Mouse (Mus musculus): ENCODE results near the gene Cd5l.

DNA sequence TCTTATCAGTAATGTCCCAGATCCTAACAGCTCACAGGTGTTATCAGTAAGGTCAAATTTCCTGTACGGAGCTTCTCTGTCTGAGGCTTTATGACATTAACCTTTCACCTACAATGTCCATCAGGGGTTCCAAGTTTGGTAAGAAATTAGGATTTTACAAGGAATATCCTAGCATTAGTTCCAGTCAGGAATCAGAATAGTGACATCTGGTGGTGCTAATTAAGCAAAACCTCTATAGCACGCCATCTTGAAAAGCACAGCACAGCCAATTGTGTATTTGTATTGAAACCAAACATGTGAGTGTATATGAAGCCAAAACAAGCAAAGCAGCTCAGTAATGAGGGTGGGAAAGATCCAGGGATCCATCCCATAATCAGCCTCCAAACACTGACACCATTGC lies 47.8 kb upstream of the Cd5l start:
- TF ChIP-seq CEBPB (IDR thresholded peaks at IDR 0.05; ENCODE audit: insufficient read depth, poor library complexity, severe bottlenecking) = no peak
- no peak for TF ChIP-seq USF1 (IDR thresholded peaks at IDR 0.05; ENCODE audit: low read depth)
- no peak for TF ChIP-seq POLR2A (IDR thresholded peaks at IDR 0.05; ENCODE audit: insufficient read length, low read depth)
- no peak for TF ChIP-seq TCF12 (IDR thresholded peaks at IDR 0.05; ENCODE audit: insufficient read depth, poor library complexity, severe bottlenecking)
- no peak for TF ChIP-seq MAX (IDR thresholded peaks at IDR 0.05; ENCODE audit: low read depth)
- no peak for TF ChIP-seq TCF3 (IDR thresholded peaks at IDR 0.05; ENCODE audit: insufficient read length, low read depth)
- no peak for TF ChIP-seq E2F4 (IDR thresholded peaks at IDR 0.05; ENCODE audit: insufficient read depth)
- no peak for TF ChIP-seq MYOG (IDR thresholded peaks at IDR 0.05; ENCODE audit: control insufficient read depth in 1 of 3, insufficient read depth in 1 of 3, insufficient read length in 2 of 3, low read depth in 2 of 3)
- TF ChIP-seq POLR2AphosphoS2 (IDR thresholded peaks at IDR 0.05; ENCODE audit: insufficient read length, low read depth) = no peak

Data from myocyte (in vitro differentiated cells).